Mouse (Mus musculus) adrenal gland, adult (tissue): Measurements from ENCODE around the gene Efcab11.

Experiments used
- DNase-seq, 2 experiments: peaks; one replicate each; pipeline ENCODE4 v3.0.0; 2022 to 2023; ENCODE audit warnings: low spot score in 1 of 2; ENCODE audit not compliant: inconsistent age in 2 of 2

Efcab11 gene

DNA sequence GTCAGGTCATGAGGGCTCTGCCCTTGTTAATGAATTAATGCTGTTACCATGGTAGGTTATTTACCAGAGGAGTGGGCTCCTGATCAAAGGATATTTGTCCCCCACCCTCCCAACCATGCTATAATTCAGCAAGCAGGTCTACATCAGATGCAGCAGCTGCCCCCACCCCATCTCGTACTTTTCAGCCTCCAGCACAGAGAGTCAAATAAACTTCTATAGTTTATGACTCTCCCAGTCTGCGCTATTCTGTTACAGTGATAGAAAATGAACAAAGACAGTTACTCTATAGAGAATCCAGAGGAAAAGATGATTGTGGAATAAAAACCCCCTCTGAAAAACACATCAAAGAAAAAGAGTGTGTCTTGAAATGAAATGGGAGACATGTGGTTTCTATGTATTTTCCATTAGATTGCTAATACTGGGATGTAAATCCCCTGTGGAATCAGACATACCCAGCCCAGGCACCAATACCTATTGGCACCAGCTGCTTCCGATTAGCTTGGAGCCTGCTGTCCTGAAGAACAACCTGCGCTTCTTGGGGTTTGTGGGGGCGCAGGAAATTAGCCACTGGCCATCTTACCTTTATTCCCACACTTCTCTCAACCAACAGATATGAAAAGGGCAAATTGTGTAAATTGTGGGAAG is 184.7 kb downstream of the Efcab11 start:
- DNase-seq = no peak

DNA sequence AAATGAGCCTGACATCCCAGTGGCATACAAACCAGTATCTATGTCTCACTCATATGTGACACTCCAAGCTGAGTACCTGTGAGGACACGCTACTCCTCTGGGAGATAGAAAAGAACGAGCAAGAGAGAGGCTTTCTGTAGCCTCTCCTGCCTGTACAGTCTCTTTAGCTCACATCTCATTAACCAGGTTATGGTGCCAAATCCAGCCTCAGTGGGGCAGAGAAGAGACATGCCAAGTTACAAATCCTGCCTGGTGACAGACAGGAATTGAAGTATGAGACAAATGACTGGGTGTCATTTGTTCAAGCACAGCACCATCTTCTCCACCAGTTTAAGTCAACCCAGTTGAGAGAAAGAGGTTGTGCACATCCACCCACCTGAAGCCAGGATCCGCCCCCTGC is 190.2 kb downstream of the Efcab11 start:
- no peak for DNase-seq

DNA sequence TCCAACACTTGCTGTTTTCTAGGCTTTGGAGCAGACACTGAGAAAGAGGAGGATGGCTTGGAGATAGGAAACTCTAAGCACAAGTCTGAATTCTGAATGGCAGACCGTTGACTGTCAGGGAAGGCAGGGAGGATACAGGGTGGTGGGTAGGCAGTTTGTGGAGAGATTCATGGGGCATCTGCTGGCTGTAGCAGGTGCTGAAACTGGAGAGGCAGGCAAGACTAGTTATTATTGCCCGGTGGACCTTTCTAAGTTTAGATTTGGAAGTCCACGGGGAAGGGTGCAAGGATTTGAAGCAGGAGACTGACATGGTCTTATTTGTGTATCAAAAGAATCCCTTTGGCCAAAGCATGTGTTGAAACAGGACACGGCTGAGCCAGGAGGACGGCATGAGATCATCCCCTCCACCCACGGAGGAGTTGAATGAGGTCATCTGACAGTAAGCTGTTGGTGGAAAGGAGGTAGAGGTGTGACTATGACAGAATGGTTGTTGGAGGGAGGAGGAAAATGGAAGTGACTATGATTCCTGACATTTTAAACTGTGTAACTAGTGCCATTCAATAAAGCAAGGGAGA is 197.7 kb downstream of the Efcab11 start:
- no peak for DNase-seq

DNA sequence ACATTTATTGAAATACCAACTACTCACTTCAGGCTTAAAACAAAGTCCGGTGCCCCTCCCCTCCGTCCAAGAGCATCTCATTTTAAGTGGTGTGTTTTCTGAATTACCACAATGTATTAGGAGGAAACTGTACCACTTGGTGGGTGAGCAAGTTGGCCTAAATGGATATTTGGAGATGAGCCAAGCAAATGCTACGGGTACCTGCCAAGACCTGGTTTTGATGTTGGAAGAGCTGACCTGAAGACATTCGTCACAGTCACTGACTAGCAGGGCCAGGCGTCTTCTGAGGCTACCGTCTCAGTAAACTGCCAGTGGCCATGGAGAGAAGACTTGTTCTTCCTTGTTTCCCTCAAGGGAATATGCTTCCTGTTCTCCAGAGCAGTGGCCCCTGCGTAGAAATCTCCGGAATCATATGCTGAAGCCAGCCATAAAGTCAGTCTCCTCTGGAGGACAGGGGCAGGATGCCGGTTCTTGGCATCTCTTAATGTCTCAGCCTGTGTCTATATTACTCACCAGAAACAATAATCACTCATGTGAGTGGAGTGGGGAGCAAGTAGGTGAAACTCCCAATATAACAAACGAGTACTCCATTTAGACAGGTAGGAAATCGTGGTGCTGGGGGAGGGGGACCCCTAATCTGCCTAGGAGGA is 198.7 kb downstream of the Efcab11 start:
- no peak for DNase-seq

DNA sequence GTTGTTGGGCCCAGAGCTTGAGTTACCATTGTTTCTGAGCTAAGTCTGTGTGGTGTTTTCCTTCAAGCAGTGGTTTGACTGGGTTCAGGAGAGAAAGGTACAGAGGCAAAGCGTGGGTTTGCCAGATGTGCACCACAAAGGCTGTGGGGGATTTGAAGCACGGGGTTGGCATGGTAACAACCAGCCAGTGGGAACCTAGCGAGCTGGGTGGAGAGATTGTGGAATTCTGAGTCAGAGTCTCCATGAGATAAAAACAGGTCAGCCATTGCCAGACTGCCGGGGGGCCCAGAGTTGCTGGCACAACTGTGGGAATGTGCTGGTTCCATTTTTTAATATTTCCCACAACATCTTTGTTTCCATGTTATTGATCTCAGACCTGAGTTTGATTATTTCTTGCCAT is 202.6 kb downstream of the Efcab11 start:
- no peak for DNase-seq

DNA sequence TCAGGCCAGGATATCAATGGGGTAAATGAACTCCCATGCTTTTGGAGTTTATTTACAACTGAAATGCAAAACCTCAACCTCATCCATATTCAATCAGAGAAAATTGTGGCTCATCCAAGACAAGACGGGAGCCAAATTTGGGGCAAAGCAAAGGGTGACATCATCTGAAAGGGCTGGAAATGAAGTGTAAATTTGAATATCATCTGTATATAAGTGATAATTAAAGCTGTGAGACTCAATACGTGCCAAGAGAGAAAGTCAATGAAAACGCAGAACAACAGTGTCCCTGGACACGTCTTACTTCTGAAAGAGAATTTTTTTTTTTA is 212.4 kb downstream of the Efcab11 start:
- DNase-seq = no peak

DNA sequence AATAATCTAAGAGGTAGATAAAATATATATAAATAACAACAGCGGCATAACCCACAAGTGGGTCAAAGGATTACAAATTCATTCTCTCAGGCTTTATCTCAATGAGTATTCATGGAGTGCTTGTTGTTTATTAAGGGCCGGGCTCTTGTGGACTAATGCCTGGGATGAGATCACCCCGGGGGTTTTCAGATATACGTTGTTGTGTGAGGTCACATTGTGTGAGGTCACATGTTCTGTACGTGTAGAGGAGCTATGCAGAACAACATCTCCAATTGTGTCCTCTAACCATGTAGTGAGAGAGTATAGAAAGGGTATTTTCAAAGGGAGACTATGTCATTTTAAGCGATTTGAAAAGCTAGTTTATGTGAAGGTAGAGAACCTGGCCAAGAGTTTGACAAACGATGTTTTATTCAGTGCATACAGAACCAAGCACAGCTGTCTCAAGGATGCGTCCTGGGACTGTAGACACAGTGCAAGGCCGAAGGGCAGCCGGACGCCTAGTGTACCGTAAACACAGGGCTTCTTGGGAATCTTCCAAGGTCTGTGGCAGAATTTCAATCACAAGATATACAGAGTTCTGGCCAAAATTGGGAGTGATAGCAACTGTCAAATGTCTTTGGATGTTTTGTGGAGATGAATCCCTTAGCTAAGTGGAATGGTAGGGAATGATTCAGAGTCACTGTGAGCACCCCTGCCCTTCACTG is 212.9 kb downstream of the Efcab11 start:
- peak; percentile 75 to 89 for DNase-seq

DNA sequence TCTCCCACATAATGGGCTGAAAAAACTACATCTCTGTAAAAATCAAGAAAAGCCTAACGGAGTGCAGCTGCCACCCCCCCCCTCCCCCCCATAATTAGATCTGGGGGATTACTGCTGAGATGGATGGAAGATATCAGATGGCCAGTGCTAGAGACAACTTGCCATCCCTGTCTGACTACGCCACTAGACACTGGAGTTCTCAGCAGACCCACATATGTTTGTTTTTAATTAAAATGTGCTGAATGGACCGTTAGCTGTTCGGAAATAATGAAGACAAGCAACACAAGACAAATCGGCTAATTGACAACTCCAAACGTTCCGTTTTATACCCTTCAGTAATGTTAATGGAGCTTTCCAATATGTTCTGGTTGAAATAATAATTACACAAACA is 213.5 kb downstream of the Efcab11 start:
- DNase-seq = no peak

DNA sequence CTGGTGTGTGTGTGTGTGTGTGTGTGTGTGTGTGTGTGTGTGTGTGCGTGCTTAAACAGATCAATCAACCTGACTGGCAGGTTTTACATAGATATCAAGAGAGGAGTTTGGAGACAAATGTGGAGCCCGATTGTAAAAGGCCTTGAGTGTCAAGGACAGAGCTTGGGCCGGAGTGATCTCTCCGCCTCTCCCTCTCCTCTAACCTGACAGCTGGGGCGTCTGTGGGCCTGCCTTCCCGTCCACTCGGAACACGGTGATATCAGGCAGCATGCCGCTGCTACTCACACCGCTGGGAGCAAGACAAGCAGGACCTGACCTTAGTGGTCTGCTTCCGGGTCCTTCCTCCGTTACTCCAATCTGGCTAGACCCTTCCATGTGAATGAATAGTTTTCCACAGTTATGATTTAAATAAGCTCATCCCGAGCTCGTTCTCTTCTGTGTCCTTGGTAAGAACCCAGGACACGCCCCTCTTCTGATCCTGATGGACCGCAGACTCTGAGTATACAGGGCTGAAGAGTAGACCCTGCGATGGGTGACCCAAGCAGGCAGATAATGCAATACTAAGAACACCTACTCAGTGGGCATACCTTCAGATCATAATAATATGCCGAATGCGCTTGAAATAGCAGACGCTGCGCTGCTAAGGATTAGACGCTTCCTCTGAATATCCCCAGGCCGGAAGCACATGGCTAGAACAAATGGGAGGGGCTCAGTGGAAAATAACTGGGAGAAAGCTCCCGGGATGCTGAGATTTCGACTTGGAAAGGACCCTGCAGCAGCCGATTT is 214.1 kb downstream of the Efcab11 start:
- peak; percentile 70 to 77 for DNase-seq

DNA sequence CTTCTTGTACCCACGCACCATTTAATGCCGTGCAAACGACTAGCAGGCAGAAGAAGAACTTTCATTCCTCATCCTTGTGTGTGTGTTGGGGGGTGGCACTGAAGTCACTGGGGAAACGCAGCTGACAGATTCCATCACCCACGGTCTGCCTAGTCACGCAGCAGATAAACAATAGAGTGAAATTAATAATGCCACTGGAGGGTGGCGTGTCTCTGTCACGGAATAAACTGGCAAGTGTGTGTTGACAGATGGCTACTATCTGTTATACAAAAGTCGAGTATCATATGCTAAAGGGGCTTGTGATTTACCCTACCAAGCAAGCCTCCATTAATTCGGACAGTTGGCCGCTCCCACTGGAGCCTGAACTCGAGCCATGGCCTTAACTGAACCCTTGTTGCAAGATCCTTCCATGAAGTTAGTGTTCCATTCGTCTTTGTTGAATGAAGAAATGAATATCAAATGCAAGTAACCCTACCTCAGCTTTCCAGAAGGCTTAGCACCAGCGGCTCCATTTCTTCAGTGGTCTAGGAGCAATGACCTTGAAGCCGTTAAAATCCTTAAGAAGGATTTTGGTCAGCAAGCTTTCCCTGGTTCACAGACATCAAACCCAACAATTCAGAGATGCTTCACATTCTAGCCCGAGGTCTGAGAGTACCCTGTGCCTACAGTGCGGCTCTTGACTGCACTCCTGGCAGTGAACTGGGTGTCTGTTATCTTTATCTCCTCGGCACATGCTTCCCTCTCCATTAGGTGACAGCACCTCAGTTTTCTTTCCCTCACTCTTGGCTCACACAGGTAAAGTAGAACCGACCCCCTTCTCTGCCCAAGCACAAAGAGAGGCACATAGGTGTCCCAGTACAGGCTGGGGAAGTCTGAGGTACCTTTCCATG is 229.0 kb downstream of the Efcab11 start:
- no peak for DNase-seq

DNA sequence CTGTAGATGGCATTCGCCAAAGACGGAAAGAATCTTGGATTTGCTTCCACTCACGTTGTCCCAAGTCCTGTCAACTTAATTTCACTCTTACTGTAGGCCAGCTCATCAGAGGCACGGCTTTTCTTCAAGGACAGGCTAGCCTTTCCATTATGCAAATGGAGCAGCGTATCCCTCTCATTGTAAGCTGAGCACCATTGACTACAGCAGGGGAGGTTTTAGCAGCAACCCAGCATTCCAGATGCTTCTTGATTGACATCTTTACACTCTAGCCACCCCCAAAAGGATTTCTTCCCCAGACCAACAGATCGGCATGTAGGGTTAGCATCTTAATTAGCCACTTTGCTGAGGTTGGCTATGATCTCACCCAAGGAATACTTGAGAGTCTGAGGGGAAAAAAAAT is 231.8 kb downstream of the Efcab11 start:
- no peak for DNase-seq

DNA sequence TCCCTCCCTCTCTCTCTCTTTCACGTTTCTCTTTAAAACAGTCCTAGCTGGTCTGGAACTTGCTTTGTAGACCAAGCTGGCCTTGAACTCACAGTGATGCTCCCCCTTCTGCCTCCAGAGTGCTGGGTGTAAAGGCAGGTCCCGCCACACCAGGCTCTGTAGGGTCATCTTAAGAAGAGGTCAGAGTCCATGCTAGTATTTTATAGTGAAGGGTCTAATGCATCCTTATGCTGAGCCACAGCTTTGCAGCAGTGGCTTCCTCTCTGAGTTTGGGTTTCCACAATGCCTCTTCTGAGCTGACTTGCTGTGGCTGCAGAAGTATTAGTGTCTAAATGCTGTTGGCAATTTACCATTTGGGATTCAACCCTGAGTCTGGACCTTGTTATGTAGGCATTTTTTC is 234.5 kb downstream of the Efcab11 start:
- DNase-seq = no peak

DNA sequence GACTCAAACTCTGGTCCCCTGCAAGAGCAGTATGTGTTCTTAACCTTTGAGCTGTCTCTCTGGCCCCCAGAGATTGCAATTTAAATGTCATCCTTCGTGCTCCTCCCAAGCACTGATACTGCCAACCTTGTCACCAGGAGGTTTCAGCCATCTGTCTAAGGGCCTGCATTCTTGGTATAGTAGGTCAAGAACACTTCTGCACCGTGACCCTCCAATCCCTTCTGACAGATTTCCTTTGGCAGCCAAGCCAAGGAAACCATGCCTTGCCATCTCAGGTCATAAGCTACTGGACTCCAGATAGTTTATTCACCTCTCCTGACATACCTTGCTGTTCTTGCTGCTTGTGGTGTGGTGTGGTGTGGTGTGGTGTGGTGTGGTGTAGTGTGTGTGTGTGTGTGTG is 235.5 kb downstream of the Efcab11 start:
- DNase-seq = no peak

DNA sequence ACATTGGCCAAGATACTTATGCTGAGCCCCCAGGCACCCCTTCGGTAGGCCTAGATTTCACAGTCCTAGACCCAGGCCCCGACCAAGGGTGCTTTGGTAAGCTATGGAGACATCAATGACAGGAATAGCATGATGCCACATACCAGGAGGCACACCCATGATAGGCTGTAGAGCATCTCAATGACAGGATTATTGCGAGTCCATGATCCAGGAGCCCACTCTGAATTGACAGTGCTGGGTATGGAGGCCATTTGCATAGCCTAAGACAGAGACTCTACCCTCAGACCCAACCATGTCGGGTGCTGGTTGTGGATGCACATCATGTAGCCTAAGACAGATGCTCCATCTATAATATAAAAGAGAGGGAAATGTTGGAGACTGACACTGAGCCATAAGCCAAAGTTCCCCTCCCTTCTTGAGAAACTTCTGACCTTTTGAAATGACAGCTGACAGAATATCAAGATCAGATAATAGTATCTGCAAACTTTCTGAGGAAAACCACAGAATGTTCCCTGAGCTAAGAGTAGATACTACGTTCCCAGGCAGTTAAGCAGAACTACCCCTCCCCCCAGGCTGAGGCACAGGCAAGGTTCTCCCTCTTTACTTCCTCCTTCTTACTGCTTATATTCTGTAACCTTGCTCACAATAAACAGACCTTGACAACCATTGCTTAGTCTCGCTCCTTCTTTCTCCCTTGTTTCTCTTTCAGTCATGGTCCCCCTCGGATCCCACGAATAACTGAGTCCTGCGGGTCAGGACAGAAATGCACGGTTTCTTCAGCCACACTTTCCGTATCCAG is 237.5 kb downstream of the Efcab11 start:
- DNase-seq = peak; percentile 16 to 41

DNA sequence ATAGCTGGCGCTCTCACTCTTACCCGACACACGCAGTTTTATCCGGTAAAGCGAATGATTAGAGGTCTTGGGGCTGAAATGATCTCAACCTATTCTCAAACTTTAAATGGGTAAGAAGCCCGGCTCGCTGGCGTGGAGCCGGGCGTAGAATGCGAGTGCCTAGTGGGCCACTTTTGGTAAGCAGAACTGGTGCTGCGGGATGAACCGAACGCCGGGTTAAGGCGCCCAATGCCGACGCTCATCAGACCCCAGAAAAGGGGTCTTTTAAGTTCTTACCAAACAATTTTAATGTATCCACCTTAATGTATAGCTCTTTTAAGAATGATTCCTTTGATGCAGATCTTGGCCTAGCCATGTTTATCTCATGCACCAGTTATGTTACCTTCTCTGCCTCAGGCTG is 238.8 kb downstream of the Efcab11 start:
- DNase-seq = peak; percentile 77 to 95

DNA sequence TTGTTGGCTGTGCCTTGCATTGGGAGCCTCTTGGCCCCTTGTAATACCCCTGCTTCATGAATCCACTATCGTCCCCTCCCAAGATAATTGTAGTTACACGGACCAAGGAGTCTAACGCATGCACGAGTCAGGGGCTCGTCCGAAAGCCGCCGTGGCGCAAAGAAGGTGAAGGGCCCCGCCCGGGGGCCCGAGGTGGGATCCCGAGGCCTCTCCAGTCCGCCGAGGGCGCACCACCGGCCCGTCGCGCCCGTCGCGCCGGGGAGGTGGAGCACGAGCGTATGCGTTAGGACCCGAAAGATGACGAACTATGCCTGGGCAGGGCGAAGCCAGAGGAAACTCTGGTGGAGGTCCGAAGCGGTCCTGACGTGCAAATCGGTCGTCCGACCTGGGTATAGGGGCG is 239.3 kb downstream of the Efcab11 start:
- no peak for DNase-seq
